In genomic region chr14:36858932-36859331, GRCm38 (mm10) we compare ENCODE assay signal across 22 mouse cellular contexts.
DNase-seq lines count a peak whose midpoint lies in the region; ATAC-seq and TF ChIP-seq lines count a peak whose summit lies in the region.
"Had no signal": no experiment of that assay in that cellular context is flagged by ENCODE, and none has a peak within 500 bp of the region (broad histone marks: within the 10 kb centered on the region; RNA-seq: fewer than 3 reads in every experiment).

No protein-coding gene starts in this region.

- H3K36me3 ChIP-seq in intestine, embryonic 16.5 days (ENCODE audit: control insufficient read depth, insufficient read depth, low read length), result no peaks in the 10 kb centered on the region
- no peaks in the 10 kb centered on the region for H3K36me3 ChIP-seq in intestine, postnatal 0 days (ENCODE audit: control insufficient read depth, insufficient read depth)
- no peaks in the 10 kb centered on the region for H3K36me3 ChIP-seq in kidney, embryonic 15.5 days
- H3K36me3 ChIP-seq: embryonic facial prominence, embryonic 13.5 days; embryonic facial prominence, embryonic 15.5 days; forebrain, embryonic 10.5 days; forebrain, embryonic 12.5 days had no signal

- no peak overlapping the region for H3K4me2 ChIP-seq in intestine, embryonic 16.5 days (ENCODE audit: low read depth, low read length)
- no peak overlapping the region for H3K4me2 ChIP-seq in intestine, postnatal 0 days (replicated peaks; ENCODE audit: low read depth)
- H3K4me2 ChIP-seq in kidney, embryonic 15.5 days, result no peak overlapping the region
- H3K4me2 ChIP-seq: embryonic facial prominence, embryonic 13.5 days; embryonic facial prominence, embryonic 15.5 days; forebrain, embryonic 12.5 days had no signal

- H3K9me3 ChIP-seq in intestine, embryonic 16.5 days (ENCODE audit: control insufficient read depth, low read length), result no peaks in the 10 kb centered on the region
- no peaks in the 10 kb centered on the region for H3K9me3 ChIP-seq in intestine, postnatal 0 days (ENCODE audit: control insufficient read depth)
- no peaks in the 10 kb centered on the region for H3K9me3 ChIP-seq in kidney, embryonic 15.5 days (replicated peaks)
- H3K9me3 ChIP-seq: embryonic facial prominence, embryonic 13.5 days; embryonic facial prominence, embryonic 15.5 days; forebrain, embryonic 10.5 days; forebrain, embryonic 12.5 days had no signal

- H3K4me3 ChIP-seq in intestine, embryonic 16.5 days (ENCODE audit: low read length), result no peak overlapping the region
- no peak overlapping the region for H3K4me3 ChIP-seq in intestine, postnatal 0 days (ENCODE audit: low read depth, low read length)
- no peak overlapping the region for H3K4me3 ChIP-seq in kidney, embryonic 15.5 days (replicated peaks)
- H3K4me3 ChIP-seq: embryonic facial prominence, embryonic 13.5 days; embryonic facial prominence, embryonic 15.5 days; erythroblast, embryonic 14.5 days; forebrain, embryonic 10.5 days; forebrain, embryonic 12.5 days had no signal

- DNase-seq in kidney, adult 8-10 months, result peak; percentile 13 to 20
- no peak for DNase-seq in kidney, postnatal 10 days
- DNase-seq in kidney, postnatal 25 days, result peak; percentile 17 to 50
- DNase-seq: adrenal gland, adult 2 months; adrenal gland, postnatal 10 days; adrenal gland, postnatal 25 days; cerebellum, adult 11 months; cerebellum, adult 18-20 months; cerebellum, adult 8-10 months; cerebellum, adult 9-11 months; cerebellum, postnatal 14 days; cerebellum, postnatal 36 days; embryo, embryonic 11 days had no signal

- 74% methylated on average over 4 of the region's 4 CpGs for WGBS in intestine, embryonic 16.5 days
- 61% methylated on average over 4 of the region's 4 CpGs for WGBS in intestine, postnatal 0 days
- 66% methylated on average over 4 of the region's 4 CpGs for WGBS in kidney, embryonic 15.5 days

- no peak for TF ChIP-seq CTCF in intestine, postnatal 0 days (IDR thresholded peaks at IDR 0.05; ENCODE audit: low read depth)

- H3K27me3 ChIP-seq in intestine, embryonic 16.5 days (replicated peaks; ENCODE audit: control insufficient read depth, insufficient read depth, low read length), result no peaks in the 10 kb centered on the region
- H3K27me3 ChIP-seq in intestine, postnatal 0 days (replicated peaks; ENCODE audit: control insufficient read depth, insufficient read depth, low read length), result no peaks in the 10 kb centered on the region
- H3K27me3 ChIP-seq in kidney, embryonic 15.5 days, result no peaks in the 10 kb centered on the region
- H3K27me3 ChIP-seq: embryonic facial prominence, embryonic 13.5 days; embryonic facial prominence, embryonic 15.5 days; forebrain, embryonic 12.5 days had no signal

- no peak overlapping the region for H3K27ac ChIP-seq in intestine, embryonic 16.5 days (ENCODE audit: low read length)
- no peak overlapping the region for H3K27ac ChIP-seq in intestine, postnatal 0 days (ENCODE audit: low read depth, low read length)
- no peak overlapping the region for H3K27ac ChIP-seq in kidney, embryonic 15.5 days
- H3K27ac ChIP-seq: embryonic facial prominence, embryonic 13.5 days; embryonic facial prominence, embryonic 15.5 days; forebrain, embryonic 10.5 days; forebrain, embryonic 12.5 days had no signal

- H3K9ac ChIP-seq in intestine, embryonic 16.5 days (ENCODE audit: low read depth, low read length), result no peak overlapping the region
- no peak overlapping the region for H3K9ac ChIP-seq in intestine, postnatal 0 days (ENCODE audit: low read depth, low read length)
- H3K9ac ChIP-seq in kidney, embryonic 15.5 days, result no peak overlapping the region
- H3K9ac ChIP-seq: embryonic facial prominence, embryonic 13.5 days; embryonic facial prominence, embryonic 15.5 days; forebrain, embryonic 12.5 days had no signal

- ATAC-seq in intestine, embryonic 16.5 days, result 0 out of 2 replicates have a peak, but pooled peaks have one; percentile 21
- no peak for ATAC-seq in intestine, postnatal 0 days
- ATAC-seq in kidney, embryonic 15.5 days (replicated peaks; ENCODE audit: low FRiP score), result no peak
- ATAC-seq: forebrain, embryonic 14.5 days had no signal

- no peaks in the 10 kb centered on the region for H3K4me1 ChIP-seq in intestine, embryonic 16.5 days (ENCODE audit: control insufficient read depth, insufficient read depth, low read length)
- no peaks in the 10 kb centered on the region for H3K4me1 ChIP-seq in intestine, postnatal 0 days (replicated peaks; ENCODE audit: control insufficient read depth, insufficient read depth, low read length)
- H3K4me1 ChIP-seq in kidney, embryonic 15.5 days, result peaks cover 2% of the 10 kb centered on the region; the same call in 1 of the 2 replicates
- H3K4me1 ChIP-seq: embryonic facial prominence, embryonic 13.5 days; embryonic facial prominence, embryonic 15.5 days; forebrain, embryonic 10.5 days had no signal
